Mouse (Mus musculus) ES-CJ7 (cell line): ENCODE results near the gene Gm48551.
A peak's percentile ranks its signal among the peaks of the same experiment; 100 is the strongest.

Source experiments
- DNase-seq: peaks from one replicate; pipeline ENCODE4 v3.0.0; 2011; ENCODE audit warnings: low read depth, low spot score

Gene Gm48551

DNA sequence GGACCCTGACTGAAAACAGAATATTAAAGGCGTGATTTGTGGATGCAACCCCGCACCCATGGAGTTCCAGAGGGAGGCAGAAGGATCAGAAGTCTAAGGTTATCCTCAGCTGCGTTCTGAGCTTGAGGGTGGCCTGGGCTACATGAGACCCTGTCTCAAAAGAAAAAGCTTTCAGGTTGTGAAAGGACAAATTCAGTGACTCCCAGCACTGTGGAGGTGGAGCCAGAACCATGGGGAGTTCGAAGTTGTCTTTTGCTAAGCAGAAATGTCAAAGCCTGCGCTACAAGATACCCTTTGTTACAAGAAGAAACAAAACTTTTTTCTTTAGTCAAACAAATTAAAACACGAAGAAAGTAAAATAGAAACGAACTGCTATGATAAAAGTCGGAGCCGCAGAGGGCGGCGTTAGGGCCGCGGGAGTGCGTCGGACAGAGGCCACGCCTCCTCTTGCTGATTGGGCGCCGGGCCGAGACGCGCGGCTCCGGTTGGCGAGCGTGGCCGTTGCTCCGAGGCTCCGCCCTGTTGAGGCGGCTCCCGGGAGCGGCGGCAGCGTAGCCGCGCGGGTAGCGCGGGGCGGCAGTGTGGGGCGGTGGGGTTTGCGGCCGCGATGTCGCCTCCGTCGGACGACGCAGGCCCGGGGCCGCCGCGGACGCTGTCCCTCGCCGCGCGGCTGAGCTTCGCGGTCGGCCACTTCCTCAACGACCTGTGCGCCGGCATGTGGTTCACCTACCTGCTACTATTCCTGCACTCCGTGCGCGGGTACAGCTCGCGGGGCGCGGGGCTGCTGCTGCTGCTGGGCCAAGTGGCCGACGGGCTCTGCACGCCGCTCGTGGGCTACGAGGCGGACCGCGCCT is 27.0 kb upstream of the Gm48551 start, which contains the start of gene Mfsd12:
TSS of gene Mfsd12 (plus strand) at position 501 of the 854 bp plus-strand sequence.
- peak; percentile 81 for DNase-seq

DNA sequence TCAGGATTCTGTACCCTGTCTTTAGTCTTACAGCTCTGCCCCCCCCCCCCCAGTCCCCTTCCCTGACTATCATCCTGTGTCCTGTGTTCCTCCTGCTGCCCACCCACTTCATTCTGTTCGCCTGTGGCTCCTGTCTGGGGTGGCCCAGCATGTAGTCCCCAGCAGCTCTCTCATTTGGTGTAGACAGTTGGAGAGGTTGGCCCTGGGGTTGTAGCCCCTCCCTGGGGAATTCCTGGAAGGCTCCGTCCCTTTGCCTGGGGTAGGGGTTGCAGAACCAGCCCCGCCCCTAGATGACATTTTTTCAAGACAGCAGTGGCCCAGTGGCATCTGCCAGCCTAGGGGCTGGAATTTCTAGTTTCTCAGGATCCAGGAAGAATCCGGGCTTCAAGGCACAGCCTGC is 26.1 kb upstream of the Gm48551 start:
- DNase-seq: no peak

DNA sequence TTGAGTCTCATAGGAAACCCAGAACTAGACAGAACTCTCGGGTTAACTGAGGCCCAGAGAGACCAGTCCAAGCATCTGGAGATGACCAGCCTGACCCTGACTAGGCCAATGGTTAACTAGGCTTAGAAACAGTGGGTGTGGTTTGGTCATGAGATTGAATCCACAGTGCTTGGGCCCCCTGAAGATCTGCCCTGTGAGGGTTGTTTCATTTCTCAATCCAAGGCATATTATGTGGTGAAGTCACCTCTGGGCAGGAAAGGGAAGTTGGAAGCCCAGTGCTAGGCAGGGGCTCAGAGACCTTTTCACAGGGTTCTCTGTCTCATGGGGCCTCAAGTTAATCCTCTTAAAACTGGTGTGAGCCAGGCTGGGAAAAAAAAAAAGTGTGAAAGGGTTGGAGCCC is 25.4 kb upstream of the Gm48551 start:
- DNase-seq: no peak

DNA sequence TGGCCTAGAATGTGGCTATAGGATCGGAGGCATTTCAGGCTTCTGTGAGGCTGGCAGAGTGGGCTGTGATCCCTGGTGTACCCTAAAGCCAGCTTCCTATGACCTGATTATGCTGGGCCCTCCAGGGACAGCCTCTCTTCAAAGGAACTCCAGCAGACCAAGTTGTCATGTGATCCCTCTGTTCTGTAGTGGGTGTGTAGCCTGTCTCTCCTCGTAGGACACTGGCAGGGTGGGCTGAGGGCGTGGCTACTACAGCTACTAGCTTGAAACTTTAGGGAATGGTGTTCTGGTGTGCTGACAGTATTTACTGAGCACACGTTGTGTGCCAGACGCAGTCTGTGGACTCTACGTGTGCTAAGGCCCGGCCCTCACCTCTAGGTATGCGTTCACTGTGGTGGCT is 23.5 kb upstream of the Gm48551 start:
- no peak for DNase-seq

DNA sequence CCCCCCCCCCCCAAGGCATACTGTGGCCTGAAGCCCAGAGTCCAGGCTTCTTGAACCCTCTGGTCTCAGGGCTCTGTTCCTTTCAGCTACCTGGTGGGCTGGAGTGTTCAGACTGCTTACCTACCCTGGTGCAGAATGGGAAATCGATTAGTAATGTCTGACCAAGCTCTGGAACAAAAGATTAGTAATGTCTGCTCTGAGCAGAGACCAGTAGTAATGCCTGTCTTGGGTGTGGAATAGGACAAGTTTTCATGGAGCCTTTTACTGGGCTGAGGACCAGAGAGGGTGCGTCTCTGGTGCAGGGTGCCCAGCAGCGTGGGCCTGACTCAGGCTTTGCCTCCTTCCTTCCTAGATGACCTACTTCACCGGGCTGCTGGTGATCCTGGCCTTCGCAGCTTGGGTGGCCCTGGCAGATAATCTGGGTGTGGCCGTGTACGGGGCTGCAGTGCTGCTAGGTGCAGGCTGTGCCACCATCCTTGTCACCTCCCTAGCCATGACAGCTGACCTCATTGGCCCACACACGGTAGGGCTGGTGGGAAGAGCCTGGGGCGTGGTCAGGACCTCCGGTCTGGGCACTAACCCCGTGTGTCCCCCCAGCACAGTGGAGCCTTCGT is 21.8 kb upstream of the Gm48551 start:
- DNase-seq: peak; percentile 76

DNA sequence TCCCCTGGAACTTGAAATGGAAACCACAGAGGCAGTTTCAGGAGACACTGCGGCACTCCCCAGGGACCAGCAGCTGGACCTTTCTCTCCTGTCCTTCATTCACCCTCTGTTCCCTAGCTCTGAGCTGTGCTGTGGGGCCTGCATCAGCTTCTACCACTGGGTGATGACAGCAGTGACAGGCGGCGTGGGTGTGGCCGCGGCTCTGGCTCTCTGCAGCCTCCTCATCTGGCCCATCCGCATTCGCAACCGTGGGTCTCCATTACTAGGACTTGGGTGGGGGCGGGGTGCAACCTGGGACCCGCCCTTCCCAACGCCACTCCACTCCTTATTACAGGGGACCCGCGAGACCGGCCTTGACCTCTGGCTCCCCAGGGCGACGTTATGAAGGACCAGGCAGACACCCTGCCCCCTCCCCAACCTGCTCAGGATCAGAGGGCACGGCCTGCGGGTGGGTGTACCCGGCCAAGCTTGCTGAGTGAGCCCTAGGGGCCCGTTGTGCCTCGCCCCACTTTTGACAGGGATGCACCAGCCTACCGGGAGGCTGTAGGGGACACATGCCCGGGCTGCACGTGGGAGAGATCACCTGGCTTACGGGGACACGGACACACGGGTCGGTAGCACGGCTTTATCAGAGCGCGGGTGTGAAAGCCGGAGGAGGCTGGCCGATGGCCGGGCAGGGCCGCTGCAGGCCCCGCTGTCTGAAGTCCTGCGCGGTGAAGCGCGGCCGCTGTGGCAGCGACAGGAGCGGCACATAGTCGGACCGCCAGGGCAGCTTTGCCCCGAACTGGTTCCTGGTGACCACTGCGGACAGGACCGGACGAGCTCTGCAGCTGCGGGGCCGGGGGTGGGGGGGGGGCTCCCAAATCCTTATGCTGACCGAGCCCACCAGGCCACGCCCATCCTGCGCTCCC is 20.6 kb upstream of the Gm48551 start:
- no peak for DNase-seq

DNA sequence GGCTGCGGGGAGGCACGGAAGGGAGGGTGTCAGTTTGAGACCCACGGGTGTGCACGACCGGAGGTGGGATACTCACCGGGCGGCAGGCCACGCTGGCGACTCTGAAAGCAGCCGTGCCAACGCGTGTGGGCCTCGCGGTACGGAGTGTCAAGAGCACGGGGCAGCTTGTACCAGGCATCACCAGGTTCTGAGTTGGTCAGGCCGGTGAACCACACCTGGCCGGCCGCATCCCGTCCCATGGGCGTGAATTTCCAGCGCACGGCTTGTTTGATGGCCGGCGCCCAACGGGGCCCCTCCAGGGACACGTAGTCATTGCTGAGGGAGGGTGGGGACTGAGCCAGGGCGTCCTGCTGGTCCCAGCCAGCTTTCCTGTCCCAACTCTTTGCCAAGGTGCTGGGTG is 19.6 kb upstream of the Gm48551 start:
- DNase-seq: no peak

DNA sequence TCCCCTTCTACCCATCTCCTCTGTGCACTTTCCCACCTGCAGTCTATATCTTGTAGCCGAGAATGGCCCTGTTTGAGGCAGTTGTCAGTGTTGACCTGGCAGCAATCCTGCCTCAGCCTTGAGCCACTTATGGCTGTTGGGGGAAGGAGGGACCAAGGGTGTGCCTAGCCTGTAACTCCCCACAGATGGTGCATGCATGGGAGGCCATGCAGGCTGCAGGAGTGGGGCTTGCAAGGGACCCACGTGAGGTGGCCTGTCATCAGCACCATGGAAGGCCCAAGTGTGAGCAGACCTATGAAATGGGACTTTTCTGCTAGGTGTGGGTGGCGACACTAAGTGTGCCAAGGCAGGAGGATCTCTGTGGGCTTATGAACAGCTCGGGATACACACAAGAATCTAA is 19.2 kb upstream of the Gm48551 start:
- DNase-seq: no peak

DNA sequence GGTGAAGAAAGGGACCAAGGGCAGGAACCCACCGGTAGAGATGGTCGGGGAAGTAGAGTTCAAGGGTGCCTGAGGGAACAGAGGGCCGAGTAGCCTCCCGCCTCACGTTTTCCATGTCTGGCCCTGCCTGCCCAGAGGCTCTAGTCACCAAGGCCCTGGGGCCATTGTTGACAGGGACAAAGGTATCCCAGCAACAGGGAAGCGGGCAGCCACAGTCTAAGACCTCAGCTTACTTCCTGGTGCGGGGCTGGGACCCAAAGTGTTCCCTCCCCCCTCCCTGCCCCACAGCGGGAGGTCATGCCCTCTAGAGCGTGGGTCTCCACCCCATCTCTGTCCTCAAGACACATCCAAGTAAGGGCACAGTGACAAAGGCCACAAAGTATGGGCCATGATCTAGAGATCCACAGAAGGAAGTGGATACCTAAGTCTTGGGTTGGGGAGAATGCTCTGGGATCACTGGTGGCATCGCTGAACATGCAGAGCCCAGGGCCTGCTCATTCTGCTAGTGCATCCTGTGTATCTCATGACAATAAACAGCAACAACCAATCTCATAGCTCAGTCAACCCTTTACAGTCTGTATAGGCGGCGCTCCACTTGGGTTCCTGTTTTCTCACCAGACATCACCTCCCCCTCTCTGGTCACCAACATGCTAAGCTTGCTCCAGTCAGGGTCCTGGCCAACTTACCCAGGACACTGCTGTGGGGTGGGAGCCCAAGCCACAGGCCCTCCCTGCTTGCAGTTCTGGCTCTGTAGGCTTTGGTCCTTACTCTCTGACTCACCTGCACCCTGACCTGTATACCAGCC is 18.4 kb upstream of the Gm48551 start, which contains the start of gene 4930404N11Rik:
TSS of gene 4930404N11Rik (minus strand) at position 145 of the 805 bp plus-strand sequence.
- DNase-seq: peak; percentile 81

DNA sequence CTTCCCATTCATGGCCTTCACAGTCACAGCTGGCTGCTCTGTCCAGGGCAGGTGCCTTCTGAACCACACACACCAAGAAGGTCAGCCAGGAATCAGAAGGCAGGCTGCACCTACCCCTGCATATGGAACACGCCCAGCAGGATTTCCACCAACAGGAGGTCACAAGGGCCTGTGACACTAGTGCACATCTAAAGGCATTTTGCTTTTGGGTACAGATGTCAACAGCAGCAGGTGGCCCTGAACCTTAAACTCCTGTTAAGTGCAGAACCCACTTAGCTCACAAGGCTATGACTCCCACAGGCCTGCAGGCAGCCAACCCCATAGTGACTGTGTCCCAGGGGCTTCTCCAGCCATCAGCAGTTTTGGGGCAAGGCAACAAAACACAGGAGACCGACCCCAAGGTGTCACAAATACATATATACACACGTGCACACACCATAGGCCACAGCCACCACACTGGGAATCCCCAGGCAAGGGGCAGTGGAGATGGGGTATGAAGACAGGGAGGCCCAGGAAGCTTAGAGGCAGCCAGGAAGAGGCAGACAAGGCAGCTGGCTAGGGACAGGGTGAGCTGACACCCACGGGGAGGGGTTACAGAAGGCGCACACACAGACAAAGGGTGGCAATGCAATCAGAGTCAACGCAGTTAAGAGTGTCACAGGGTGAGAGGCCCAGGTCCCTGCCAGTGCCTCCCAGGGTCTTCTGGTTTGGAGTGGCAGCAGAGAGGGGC is 17.6 kb upstream of the Gm48551 start:
- no peak for DNase-seq

DNA sequence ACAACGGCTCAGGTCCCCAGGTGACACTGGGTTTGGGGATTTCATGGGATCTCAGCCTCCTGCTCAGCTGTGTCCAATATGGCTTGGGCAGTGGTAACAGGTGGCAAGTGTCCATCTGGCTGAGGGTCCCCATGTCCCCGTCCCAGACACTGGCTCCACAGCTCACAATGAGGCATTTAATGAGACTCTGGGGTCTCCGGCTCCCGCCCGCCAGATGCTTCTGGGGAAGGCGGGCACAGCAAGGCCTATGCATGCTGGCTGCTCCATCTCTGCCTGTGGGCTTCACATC is 17.1 kb upstream of the Gm48551 start:
- no peak for DNase-seq

DNA sequence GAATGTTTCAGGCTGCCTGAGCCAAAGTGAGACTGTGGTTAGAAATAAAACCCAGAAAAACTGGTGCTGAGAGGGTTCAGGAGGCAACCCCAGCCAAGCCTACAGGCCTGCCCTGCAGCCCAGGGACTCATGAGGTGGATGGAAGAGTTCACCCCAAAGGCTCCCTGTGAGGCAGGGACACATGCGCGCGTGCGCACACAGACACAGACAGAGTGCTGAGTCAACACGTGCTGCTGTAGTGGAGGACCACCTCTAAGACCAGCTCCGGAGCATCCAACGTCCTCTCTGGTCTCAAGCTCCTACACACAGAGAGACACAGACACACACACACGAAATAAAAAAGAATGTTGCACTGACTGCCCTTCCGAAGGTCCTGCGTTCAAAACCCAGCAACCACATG is 8.9 kb upstream of the Gm48551 start:
- no peak for DNase-seq

DNA sequence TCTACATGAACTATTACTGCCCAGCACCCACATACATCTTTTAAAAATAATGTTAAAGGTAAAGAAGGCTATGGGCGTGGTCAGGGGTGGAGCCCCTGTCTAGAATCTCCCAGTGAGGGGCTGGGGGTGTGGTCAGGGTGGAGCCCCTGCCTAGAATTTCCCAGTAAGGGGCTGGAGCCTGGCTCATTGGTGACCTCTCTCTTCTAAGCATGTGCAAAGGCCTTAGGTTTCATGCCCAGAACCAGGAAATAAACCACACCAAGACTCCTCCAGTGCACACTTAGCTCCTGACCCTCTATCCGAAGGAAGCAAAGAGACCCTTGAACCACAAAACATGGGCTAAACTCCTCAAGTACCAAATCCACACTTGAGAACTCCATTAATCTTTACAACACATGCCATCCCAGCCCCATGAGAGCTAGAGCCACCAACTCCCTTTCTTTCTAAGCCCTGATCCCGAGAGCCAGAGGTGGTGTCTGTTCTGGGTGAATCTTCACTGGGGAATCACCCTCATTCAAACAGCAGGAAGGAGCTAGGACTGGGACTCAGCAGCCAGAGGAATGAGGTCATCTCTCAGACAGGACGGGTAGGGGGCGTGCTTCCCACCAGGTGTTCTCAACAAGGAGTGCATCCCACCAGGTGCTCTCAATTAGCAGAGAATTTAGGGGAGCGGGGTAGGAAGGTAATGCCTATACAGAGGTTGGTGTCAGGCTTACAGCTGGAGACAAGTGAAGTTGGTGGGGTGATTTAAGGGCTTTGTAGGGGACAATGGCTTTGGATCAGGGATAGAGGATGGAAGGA is 7.5 kb upstream of the Gm48551 start:
- peak; percentile 66 for DNase-seq

DNA sequence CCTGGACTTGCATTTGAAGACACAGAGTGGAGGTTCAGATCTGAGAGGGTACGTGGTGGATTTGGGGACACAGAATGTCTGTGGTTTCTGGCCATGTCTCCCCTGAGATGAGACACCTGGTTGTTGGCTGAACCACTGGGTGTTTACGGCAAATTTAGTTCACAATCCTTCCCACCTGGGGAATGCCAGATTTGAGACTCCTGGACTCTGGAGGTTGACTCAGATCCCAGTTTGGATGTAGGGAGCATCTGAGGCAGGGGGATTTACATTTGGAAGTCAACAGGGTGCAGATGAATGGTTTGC is 7.0 kb upstream of the Gm48551 start:
- DNase-seq: no peak

DNA sequence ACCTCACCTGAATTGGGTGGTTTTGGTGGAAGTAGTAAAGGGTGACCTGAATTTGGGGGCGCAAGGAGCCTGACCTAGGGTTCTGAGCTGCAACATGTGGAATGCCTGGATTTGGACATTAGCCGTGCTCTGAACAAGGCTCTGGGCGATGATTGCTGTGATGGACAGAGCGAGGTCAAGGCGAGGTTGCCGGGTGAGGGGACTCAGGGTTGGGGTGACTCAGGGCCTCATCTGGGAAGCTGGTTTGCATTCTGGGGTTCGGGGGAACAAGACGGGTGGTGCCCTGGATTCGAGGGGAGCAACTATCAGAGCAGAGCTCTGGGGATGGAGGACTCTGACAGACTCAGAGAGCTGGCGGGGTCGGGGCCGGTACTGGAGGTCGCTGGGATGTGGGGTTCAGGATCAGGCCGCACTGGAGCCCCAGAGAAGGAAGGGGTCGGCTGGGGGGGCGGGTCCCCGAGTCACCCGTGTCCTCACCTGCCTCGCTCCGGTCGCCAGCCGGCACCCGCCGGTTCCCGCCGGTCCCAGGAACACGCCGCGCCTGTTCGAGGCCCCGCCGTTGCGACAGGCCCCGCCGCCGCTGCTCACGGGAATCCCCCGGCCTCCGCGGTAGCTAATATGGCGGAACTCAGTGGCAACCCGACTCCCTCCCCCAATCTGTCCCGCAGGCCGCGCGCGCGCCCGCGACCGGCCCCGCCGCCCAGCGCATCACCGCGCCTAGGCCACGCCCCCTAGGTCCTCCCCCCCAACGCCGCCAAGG is 6.3 kb upstream of the Gm48551 start, which contains the start of gene Fzr1:
TSS of gene Fzr1 (minus strand) at position 724 of the 760 bp plus-strand sequence.
- DNase-seq: no peak

DNA sequence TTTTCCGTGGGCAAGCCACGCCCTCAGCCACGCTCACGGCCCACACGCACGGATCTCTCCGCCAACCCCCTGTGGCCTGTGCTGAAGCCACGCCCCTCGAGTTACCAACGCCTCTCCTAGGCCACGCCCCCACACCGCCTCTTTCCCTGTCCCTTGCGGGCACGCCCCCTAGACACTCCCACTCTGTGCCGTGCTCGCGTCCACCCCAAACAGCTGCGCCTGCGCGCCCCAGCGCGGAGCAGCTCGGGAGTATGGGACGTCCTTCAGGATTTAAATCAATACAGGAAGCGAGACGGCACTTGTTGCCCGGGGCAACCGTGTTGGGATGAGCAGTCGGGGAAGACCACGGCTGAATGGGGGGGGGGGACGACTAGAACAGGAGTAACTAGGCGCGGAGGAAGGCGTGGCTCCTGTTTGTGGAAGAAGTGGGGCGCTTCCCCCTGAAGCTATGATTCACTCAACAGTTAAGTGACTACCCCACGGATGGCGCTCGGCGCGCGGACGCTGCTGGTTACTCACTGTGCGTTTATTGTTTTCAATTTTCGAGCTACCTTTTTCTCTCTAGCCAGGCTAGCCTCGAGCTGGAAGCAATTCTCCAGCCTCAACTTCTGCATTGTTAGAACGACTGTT is 5.6 kb upstream of the Gm48551 start:
- DNase-seq: peak; percentile 100

DNA sequence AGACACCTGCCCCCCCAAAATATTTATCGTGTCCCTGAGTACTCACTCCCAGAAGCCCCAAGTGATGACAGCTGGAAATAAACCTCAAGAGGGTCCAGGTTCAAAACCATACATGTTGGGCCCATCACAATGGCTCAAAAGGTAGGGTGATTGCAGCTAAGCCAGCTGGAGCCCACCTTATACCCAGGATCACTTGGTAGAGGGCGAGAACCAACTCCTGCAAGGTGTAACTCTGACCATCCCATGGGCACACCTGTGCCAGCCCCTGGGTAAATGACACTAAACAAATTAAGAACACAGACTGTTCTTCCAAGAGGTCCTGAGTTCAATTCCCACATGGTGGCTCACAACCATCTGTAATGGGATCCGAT is 5.1 kb upstream of the Gm48551 start:
- DNase-seq: no peak

DNA sequence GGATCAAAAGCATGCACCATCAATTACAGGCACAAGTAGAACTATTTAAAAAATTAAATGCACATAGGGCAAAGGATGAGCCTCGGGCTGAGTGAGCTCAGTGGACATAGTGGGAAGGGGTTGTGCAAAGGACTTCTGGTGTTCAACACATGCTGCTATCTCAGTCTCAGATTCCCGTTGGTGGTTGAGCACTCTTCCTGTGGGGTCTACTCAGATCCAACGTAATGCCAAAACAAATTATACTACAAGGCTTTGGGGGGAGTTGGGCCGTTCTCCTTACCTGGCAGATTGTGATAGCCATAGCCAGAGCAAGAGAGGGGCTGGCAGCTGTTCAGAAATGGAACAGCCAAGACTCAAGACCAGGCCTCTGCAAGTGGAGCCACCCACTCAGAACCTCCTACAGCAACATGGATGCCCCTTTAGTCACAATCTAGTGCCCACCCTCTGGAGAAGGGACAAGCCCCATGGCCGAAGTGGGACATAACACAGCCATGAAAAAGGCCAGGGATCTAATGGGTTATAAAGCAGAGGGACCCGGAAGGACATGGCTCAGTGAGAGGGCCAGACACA is 4.4 kb upstream of the Gm48551 start:
- no peak for DNase-seq

DNA sequence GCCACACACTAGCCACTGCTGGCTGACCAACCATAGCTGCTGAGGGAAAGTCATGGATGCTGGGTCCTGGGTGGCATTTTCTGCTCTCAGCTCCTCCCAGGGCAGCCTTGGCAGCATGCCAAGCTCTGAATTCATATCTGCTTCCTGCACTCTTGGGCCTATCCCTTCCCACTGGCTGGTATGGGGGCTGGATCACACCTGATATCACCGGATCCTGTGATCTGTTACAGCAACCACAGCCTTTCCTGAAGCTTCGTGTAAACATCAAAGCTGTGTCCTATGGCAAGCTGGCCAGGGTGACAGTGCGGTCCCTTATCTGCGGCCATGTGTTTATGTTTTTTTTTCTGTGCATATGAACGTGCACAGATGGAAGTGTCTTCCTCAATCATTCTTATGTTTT is 2.2 kb upstream of the Gm48551 start:
- DNase-seq: no peak
